Mouse (Mus musculus) kidney, postnatal 0 days (tissue): Measurements from ENCODE around the gene Cenpm. TPM values are rescaled to one million over a fixed set of nuclear protein-coding genes. Genes with fewer than 3 reads are reported as not detected.

Experiments
- ATAC-seq: fragments of 200-750 bp; cut with Nextera tagmentation; replicated peaks from 2 replicates; pipeline ENCODE4 v1.8.0; 2017; ENCODE audit warnings: low read depth, moderate number of reproducible peaks, moderate TSS enrichment, moderate library complexity; ENCODE audit not compliant: low FRiP score
- DNase-seq: peaks from one replicate; pipeline ENCODE4 v3.0.0-alpha.2; 2016; ENCODE audit warnings: low spot score
- H3K27ac ChIP-seq: fragments of 300-500 bp; sonication (generic); 2 replicates; pipeline ENCODE4 v1.5.1; 2014; ENCODE audit warnings: mild to moderate bottlenecking
- H3K27me3 ChIP-seq: fragments of 300-500 bp; sonication (generic); 2 replicates; pipeline ENCODE4 v1.6.1; 2014; ENCODE audit warnings: low read length, mixed read lengths; ENCODE audit not compliant: insufficient read depth
- H3K36me3 ChIP-seq: fragments of 300-500 bp; sonication (generic); 2 replicates; pipeline ENCODE4 v1.6.1; 2014; ENCODE audit warnings: low read length, mixed read lengths; ENCODE audit not compliant: insufficient read depth
- H3K4me1 ChIP-seq: fragments of 300-500 bp; sonication (generic); replicated peaks from 2 replicates; pipeline ENCODE4 v1.6.1; 2014; ENCODE audit warnings: antibody characterized with exemption, low read length, mixed read lengths; ENCODE audit not compliant: insufficient read depth
- H3K4me2 ChIP-seq: fragments of 300-500 bp; sonication (generic); 2 replicates; pipeline ENCODE4 v1.6.1; 2014; ENCODE audit warnings: mild to moderate bottlenecking, low read length, moderate library complexity, mixed read lengths
- H3K4me3 ChIP-seq: fragments of 300-500 bp; sonication (generic); replicated peaks from 2 replicates; pipeline ENCODE4 v1.5.1; 2014; ENCODE audit warnings: low read depth, low read length
- H3K9ac ChIP-seq: fragments of 300-500 bp; sonication (generic); 2 replicates; pipeline ENCODE4 v1.6.1; 2014; ENCODE audit warnings: low read depth, low read length
- H3K9me3 ChIP-seq: fragments of 300-500 bp; sonication (generic); replicated peaks from 2 replicates; pipeline ENCODE4 v1.6.1; 2016; ENCODE audit warnings: low read length, inconsistent platforms, mixed read lengths
- CTCF ChIP-seq: IDR thresholded peaks from 2 replicates; pipeline ENCODE4 v1.5.1; 2016; ENCODE audit warnings: antibody characterized with exemption, low read depth, mild to moderate bottlenecking, moderate library complexity
- WGBS: fragments of 180-500 bp; shearing (Covaris S2); extraction: QIAGEN DNeasy Blood & Tissue Kit; methylation state at CpG from one replicate; pipeline ENCODE4 v1.1.7; 2014; 5-methylcytosine and 5-hydroxymethylcytosine counted together
- polyA plus RNA-seq: library from polyadenylated mRNA; unstranded; fragments of >200 nt; fragmentation: Nextera tagmentation; extraction: Ambion mirVana; gene quantifications from 2 replicates; pipeline ENCODE4 v1.2.1, GENCODE M21; 2015

Gene Cenpm
- polyA plus RNA-seq, 1 experiment from 2014 or later: 46.4 TPM

DNA sequence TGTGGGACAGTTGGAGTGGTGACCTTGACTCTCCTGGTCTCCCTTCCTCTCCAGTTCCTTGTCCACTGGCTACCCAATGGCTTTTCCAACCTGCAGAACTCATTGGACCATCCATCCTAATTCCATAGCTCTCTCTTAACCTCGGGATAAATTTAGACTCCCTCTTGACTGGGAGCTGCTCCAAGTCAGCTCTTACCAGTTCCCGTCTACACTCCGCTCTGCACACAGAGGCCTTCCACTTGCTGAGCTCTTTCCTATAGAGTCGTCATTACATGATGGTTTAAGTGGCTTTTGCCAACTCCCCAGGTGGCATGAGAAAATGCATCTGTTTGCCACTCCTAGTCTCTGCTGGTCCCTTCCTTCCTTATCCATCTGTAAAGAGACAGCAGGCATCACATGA, 36.1 kb upstream of the Cenpm start:
- Histone ChIP-seq H3K9me3 (no peaks in the 10 kb centered on the region), H3K36me3 (no peaks in the 10 kb centered on the region), H3K27ac (no peak overlapping the region), H3K4me1 (peaks cover under 1% of the 10 kb centered on the region; the same call in 1 of the 2 replicates), H3K4me3 (no peak overlapping the region), H3K4me2 (no peak overlapping the region), H3K27me3 (no peaks in the 10 kb centered on the region), H3K9ac (no peak overlapping the region)
- WGBS: 84% methylated on average over 4 of the region's 4 CpGs
- ATAC-seq (no peak), DNase-seq (no peak)
- TF ChIP-seq CTCF: no peak

DNA sequence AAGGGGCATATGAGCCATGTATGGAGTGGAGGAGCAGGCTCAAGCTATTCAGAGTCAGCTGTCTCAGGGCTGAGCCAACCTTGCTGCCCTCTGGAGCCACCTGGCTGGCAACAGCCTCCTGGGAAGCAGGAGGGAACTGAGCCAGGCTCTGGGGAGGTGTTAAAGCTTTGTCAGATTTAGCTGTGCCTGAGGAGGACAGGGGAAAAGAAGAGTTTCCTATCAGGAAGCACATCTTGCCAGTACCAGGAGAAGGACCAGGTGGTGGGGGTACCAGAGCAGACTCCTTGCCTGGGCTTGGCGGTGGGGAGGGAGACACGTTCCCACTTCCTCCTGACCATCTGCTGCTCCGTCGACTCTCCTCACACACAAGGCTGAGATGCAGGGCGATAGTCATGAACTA, 33.0 kb upstream of the Cenpm start:
- no peak overlapping the region for H3K9ac ChIP-seq
- H3K27ac ChIP-seq: no peak overlapping the region
- no peaks in the 10 kb centered on the region for H3K9me3 ChIP-seq
- TF ChIP-seq CTCF: no peak
- DNase-seq (no peak), ATAC-seq (no peak)
- H3K4me3 ChIP-seq: no peak overlapping the region
- no peaks in the 10 kb centered on the region for H3K36me3 ChIP-seq
- peaks cover 4% of the 10 kb centered on the region; the same call in 1 of the 2 replicates for H3K4me1 ChIP-seq
- 62% methylated on average over 5 of the region's 5 CpGs for WGBS
- peaks cover 13% of the 10 kb centered on the region for H3K27me3 ChIP-seq
- H3K4me2 ChIP-seq: no peak overlapping the region

DNA sequence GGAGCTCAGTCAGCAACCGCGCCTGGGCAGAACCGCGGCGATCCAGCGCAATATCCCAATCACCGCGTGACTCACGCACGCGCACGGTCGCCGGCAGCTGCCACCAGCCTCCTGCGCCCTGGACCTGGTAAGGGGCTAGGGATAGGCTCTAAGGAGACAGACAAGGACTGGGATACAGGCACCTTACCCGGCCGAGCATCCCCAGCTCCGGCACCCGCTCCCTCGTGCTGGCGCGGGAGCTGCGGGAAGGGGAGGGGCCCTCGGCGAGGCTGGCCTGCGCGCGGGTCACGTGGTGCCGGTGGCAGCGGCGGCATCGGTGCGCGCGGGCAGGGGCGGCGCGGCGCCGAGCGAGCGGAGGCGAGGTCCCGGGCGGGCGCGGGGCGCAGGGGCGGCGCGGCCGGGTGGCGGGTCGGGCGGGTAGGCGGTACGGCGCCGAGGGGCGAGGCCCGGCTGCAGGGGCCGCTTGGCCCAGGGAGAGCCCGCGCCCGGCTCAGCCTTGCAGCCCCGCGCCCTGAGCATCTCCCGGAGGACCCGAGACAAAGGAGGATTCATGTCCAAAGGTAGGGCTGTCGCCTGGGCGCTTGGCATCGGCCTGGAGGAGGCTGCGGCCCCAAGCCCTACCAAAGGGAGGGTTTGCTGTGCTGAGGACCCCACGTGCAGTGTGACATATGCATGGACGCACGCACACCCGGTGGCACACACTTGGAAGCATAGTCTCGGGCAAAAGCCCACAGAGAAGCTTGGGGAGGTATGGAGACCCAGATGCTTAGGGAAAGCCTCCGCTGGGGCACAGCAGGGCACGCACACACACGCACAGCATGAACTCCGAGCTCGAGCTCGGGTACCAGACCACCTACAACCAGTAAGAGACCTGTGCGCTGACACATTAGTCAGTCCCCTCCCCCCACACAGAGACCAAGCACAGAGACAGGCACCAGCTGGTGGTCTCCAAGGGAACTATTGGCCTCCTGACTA, 30.7 kb upstream of the Cenpm start:
- H3K36me3 ChIP-seq: no peaks in the 10 kb centered on the region
- H3K9ac ChIP-seq: peak overlapping the region; percentile 49
- peaks cover 4% of the 10 kb centered on the region; the same call in 1 of the 2 replicates for H3K4me1 ChIP-seq
- WGBS: 1% methylated on average over 84 of the region's 86 CpGs
- peak; percentile 45; the same call in 1 of the 2 replicates for ATAC-seq
- peak overlapping the region; percentile 91 for H3K4me2 ChIP-seq
- no peak overlapping the region for H3K27ac ChIP-seq
- no peak for DNase-seq
- peak overlapping the region; percentile 47 for H3K4me3 ChIP-seq
- H3K9me3 ChIP-seq: no peaks in the 10 kb centered on the region
- peaks cover 19% of the 10 kb centered on the region for H3K27me3 ChIP-seq
- no peak for TF ChIP-seq CTCF

DNA sequence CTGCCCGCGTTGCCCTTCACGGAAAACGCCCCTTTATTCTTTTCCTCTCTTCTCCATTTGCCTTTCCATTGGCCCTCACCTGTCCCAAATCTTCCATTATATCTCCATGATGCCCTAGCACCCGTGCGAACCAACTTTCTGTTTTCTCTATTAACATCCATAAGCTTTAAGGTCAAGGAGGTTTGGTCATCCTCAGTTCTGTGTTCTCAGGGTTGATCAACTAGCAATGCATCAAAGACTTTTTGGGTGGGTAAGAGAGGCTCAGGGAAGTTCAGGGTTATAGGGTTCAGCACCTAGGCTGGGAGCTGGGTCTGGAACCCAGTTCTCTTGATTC, 30.0 kb upstream of the Cenpm start, which contains the start of gene Sept3:
TSS of gene Sept3 (plus strand) at position 301 of the 334 bp plus-strand sequence.
- Histone ChIP-seq H3K9ac (peak within 1 kb of the TSS; percentile 49), H3K4me1 (peaks cover 4% of the 10 kb centered on the region; the same call in 1 of the 2 replicates), H3K27ac (no peak within 1 kb of the TSS), H3K4me3 (peak within 1 kb of the TSS; percentile 47), H3K27me3 (peaks cover 19% of the 10 kb centered on the region), H3K9me3 (no peaks in the 10 kb centered on the region), H3K4me2 (peak within 1 kb of the TSS; percentile 91), H3K36me3 (no peaks in the 10 kb centered on the region)
- 42% methylated on average over 6 of the region's 6 CpGs for WGBS
- no peak for TF ChIP-seq CTCF
- DNase-seq (no peak), ATAC-seq (no peak)

DNA sequence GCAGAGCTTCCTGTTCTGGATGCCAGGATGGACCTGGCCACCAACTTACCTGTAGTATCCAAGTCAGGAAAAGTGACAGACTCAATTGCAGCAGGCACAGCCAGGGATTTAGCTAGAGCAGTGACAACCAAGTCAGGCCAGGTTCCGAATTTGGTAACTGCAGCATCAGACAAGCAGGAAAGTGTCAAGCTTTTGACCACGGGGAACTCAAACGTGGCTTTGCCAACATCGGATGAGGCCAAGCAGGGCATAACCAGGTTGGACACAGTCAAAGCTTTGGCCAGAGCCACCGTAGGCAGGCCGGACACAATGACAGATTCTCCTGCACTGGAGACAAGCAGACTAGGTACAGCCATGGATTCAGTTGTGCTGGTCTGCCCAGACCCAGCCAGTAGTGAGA, 27.7 kb upstream of the Cenpm start:
- 84% methylated on average over 6 of the region's 6 CpGs for WGBS
- DNase-seq (no peak), ATAC-seq (no peak)
- H3K9me3 ChIP-seq: no peaks in the 10 kb centered on the region
- no peak for TF ChIP-seq CTCF
- peaks cover 4% of the 10 kb centered on the region; the same call in 1 of the 2 replicates for H3K4me1 ChIP-seq
- no peak overlapping the region for H3K27ac ChIP-seq
- H3K27me3 ChIP-seq: peaks cover 19% of the 10 kb centered on the region
- H3K36me3 ChIP-seq: no peaks in the 10 kb centered on the region
- no peak overlapping the region for H3K4me2 ChIP-seq
- H3K4me3 ChIP-seq: no peak overlapping the region
- no peak overlapping the region for H3K9ac ChIP-seq

DNA sequence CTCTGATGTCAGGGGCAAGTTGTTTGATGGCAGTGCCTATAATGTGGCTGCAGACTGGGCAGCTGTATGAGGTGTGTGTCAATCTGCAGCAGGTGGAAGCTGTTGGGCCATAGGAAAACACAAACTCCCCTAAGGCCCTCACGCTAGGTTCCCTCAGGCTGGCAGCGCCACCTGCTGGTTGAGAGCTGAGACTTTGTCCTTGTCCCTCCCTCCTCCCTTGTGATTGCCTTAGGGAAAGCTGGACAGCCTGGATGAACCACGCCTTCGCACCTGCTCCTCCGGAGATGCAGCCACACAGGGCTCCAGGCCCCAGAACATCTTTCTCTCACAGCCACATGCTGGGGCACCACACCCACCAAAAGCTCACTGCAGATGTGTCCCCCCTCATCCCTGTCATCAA, 26.7 kb upstream of the Cenpm start:
- no peak overlapping the region for H3K27ac ChIP-seq
- peak; percentile 94 for TF ChIP-seq CTCF
- no peak overlapping the region for H3K9ac ChIP-seq
- ATAC-seq (no peak), DNase-seq (peak; percentile 84)
- no peak overlapping the region for H3K4me3 ChIP-seq
- no peaks in the 10 kb centered on the region for H3K9me3 ChIP-seq
- no peaks in the 10 kb centered on the region for H3K36me3 ChIP-seq
- peaks cover 19% of the 10 kb centered on the region for H3K27me3 ChIP-seq
- H3K4me1 ChIP-seq: peaks cover 4% of the 10 kb centered on the region; the same call in 1 of the 2 replicates
- WGBS: 4% methylated on average over 5 of the region's 5 CpGs
- no peak overlapping the region for H3K4me2 ChIP-seq
